Mouse (Mus musculus) neural tube, embryonic 12.5 days (tissue): Measurements from ENCODE around the gene Mitf. TPM values are rescaled to one million over a fixed set of nuclear protein-coding genes. Genes with fewer than 3 reads are reported as not detected.

Experiments
- ATAC-seq: fragments of 200-750 bp; cut with Nextera tagmentation; 2 replicates; pipeline ENCODE4 v1.8.0; 2017; ENCODE audit warnings: low read depth, mild to moderate bottlenecking, moderate TSS enrichment, moderate library complexity; ENCODE audit not compliant: low FRiP score
- H3K27ac ChIP-seq: fragments of 300-500 bp; sonication (generic); 2 replicates; pipeline ENCODE4 v1.5.1; 2016
- H3K27me3 ChIP-seq: fragments of 300-500 bp; sonication (generic); replicated peaks from 2 replicates; pipeline ENCODE4 v1.6.1; 2016; ENCODE audit warnings: mild to moderate bottlenecking
- H3K36me3 ChIP-seq: fragments of 300-500 bp; sonication (generic); 2 replicates; pipeline ENCODE4 v1.6.1; 2016; ENCODE audit warnings: mild to moderate bottlenecking
- H3K4me1 ChIP-seq: fragments of 300-500 bp; sonication (generic); 2 replicates; pipeline ENCODE4 v1.6.1; 2016
- H3K4me2 ChIP-seq: fragments of 300-500 bp; sonication (generic); replicated peaks from 2 replicates; pipeline ENCODE4 v1.6.1; 2016; ENCODE audit warnings: mild to moderate bottlenecking
- H3K4me3 ChIP-seq: fragments of 300-500 bp; sonication (generic); 2 replicates; pipeline ENCODE4 v1.5.1; 2016
- H3K9ac ChIP-seq: fragments of 300-500 bp; sonication (generic); 2 replicates; pipeline ENCODE4 v1.6.1; 2016; ENCODE audit warnings: mild to moderate bottlenecking
- H3K9me3 ChIP-seq: fragments of 300-500 bp; sonication (generic); 2 replicates; pipeline ENCODE4 v1.6.1; 2016; ENCODE audit warnings: mild to moderate bottlenecking
- WGBS: fragments of 180-500 bp; shearing (Covaris S2); methylation state at CpG from one replicate; pipeline ENCODE4 v1.1.7; 2016; 5-methylcytosine and 5-hydroxymethylcytosine counted together
- polyA plus RNA-seq: library from polyadenylated mRNA; unstranded; fragments of >200 nt; fragmentation: Nextera tagmentation; extraction: Ambion mirVana; gene quantifications from 2 replicates; pipeline ENCODE4 v1.2.1, GENCODE M21; 2016

Mitf gene
- polyA plus RNA-seq, 1 experiment from 2014 or later = 0.87 TPM

GRCm38 (mm10) chr6:97887893-97888292, 81.0 kb downstream of the Mitf start:
- WGBS = 92% methylated on average over 4 of the region's 4 CpGs
- H3K4me3 ChIP-seq = no peak overlapping the region
- no peaks in the 10 kb centered on the region for H3K27me3 ChIP-seq
- ATAC-seq = no peak
- H3K9me3 ChIP-seq = no peaks in the 10 kb centered on the region
- H3K27ac ChIP-seq = no peak overlapping the region
- H3K36me3 ChIP-seq = no peaks in the 10 kb centered on the region
- no peaks in the 10 kb centered on the region for H3K4me1 ChIP-seq
- H3K9ac ChIP-seq = no peak overlapping the region
- H3K4me2 ChIP-seq = no peak overlapping the region

GRCm38 (mm10) chr6:97888596-97888995, 81.7 kb downstream of the Mitf start:
- Histone ChIP-seq H3K27me3 (no peaks in the 10 kb centered on the region), H3K4me1 (no peaks in the 10 kb centered on the region), H3K36me3 (no peaks in the 10 kb centered on the region), H3K27ac (no peak overlapping the region), H3K9me3 (no peaks in the 10 kb centered on the region), H3K9ac (no peak overlapping the region), H3K4me3 (no peak overlapping the region), H3K4me2 (no peak overlapping the region)
- no peak for ATAC-seq
- 79% methylated on average over 3 of the region's 3 CpGs for WGBS

- Histone ChIP-seq H3K27me3 (no peaks in the 10 kb centered on the region), H3K9ac (no peak overlapping the region), H3K4me3 (no peak overlapping the region), H3K4me1 (no peaks in the 10 kb centered on the region), H3K36me3 (no peaks in the 10 kb centered on the region), H3K9me3 (no peaks in the 10 kb centered on the region), H3K4me2 (no peak overlapping the region), H3K27ac (no peak overlapping the region)
- ATAC-seq = no peak
- 79% methylated on average over 5 of the region's 5 CpGs for WGBS
These were observed 86.7 kb downstream of the Mitf start for GRCm38 (mm10) chr6:97893546-97893945.

GRCm38 (mm10) chr6:97897191-97897590, 90.3 kb downstream of the Mitf start:
- Histone ChIP-seq H3K36me3 (no peaks in the 10 kb centered on the region), H3K27ac (no peak overlapping the region), H3K4me3 (no peak overlapping the region), H3K9ac (no peak overlapping the region), H3K27me3 (no peaks in the 10 kb centered on the region), H3K9me3 (no peaks in the 10 kb centered on the region), H3K4me2 (no peak overlapping the region), H3K4me1 (no peaks in the 10 kb centered on the region)
- 88% methylated on average over 6 of the region's 6 CpGs for WGBS
- ATAC-seq = no peak

- Histone ChIP-seq H3K27ac (no peak overlapping the region), H3K4me2 (no peak overlapping the region), H3K4me3 (no peak overlapping the region), H3K36me3 (no peaks in the 10 kb centered on the region), H3K27me3 (no peaks in the 10 kb centered on the region), H3K9me3 (no peaks in the 10 kb centered on the region), H3K4me1 (no peaks in the 10 kb centered on the region), H3K9ac (no peak overlapping the region)
- 72% methylated on average over 5 of the region's 5 CpGs for WGBS
- ATAC-seq = no peak
These were observed 91.2 kb downstream of the Mitf start for GRCm38 (mm10) chr6:97898085-97898484.

DNA sequence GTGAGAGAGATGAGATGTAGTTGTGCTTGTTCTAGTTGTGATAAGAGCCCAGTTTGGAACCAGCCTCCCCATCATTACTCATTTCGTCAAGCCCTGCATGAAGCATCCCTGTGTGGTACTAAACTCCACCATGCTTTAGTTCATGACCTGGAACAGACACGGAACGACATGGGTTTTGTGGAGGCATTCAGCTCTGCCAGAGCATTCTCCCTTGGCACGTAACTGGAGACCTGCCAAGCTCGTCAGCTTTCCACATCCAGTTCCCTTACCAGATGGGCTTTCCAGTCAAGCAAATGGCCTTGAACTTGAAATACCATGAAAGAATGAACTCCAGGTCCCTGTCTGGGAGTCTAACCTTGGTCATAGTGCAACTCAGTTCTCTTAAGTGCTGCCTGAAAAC, 94.7 kb downstream of the Mitf start:
- no peak overlapping the region for H3K4me3 ChIP-seq
- no peaks in the 10 kb centered on the region for H3K27me3 ChIP-seq
- no peaks in the 10 kb centered on the region for H3K36me3 ChIP-seq
- H3K27ac ChIP-seq = no peak overlapping the region
- WGBS = 87% methylated on average over 5 of the region's 5 CpGs
- no peak for ATAC-seq
- no peak overlapping the region for H3K9ac ChIP-seq
- no peak overlapping the region for H3K4me2 ChIP-seq
- no peaks in the 10 kb centered on the region for H3K9me3 ChIP-seq
- H3K4me1 ChIP-seq = no peaks in the 10 kb centered on the region

DNA sequence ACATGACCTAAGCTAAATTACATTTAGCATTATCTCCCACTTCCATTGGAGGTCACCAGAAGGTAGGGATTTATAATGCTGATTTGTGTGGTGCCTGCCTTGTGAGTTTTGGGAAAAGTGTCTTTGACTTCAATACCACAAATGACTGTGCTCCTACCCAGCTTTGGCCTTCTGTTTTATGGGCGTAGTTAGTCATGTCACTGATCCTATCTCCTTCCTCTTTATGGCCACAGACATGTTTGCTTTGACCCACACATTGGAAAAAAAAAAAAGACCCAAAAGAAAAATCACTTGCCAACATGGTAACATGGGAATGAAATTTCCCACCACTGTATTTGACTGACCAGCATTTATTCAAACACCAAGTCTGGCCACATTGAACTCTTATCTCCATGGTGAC, 95.4 kb downstream of the Mitf start:
- Histone ChIP-seq H3K4me3 (no peak overlapping the region), H3K4me2 (no peak overlapping the region), H3K4me1 (no peaks in the 10 kb centered on the region), H3K9ac (no peak overlapping the region), H3K27me3 (no peaks in the 10 kb centered on the region), H3K9me3 (no peaks in the 10 kb centered on the region), H3K27ac (no peak overlapping the region), H3K36me3 (no peaks in the 10 kb centered on the region)
- WGBS = 87% methylated on average over 1 of the region's 1 CpGs
- no peak for ATAC-seq

DNA sequence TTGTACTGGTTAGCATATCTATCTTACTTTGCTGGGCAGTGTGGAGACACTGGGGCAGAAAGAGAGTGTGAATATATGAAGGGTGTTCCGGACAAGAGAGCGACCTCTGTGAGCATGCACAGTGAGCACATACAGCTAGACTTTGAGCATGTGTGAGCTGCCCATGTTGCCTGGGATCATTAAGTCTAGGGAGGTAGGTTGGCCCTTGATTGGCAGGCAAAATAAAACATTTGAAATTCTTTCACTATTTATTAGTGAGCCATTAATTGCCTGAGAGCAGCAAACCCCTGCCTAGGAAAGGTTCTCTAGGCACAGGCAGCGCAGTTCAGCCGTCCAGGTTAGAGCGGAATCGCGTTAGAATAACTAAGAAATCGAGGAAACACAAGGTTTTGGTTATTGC, 107.9 kb downstream of the Mitf start:
- WGBS = 93% methylated on average over 8 of the region's 8 CpGs
- Histone ChIP-seq H3K27ac (no peak overlapping the region), H3K36me3 (no peaks in the 10 kb centered on the region), H3K27me3 (no peaks in the 10 kb centered on the region), H3K4me1 (0 out of 2 replicates have a peak, but pooled peaks cover 5% of the 10 kb centered on the region), H3K9ac (no peak overlapping the region), H3K9me3 (no peaks in the 10 kb centered on the region), H3K4me3 (no peak overlapping the region), H3K4me2 (no peak overlapping the region)
- ATAC-seq = no peak

- WGBS = 77% methylated on average over 7 of the region's 7 CpGs
- no peak overlapping the region for H3K4me3 ChIP-seq
- no peaks in the 10 kb centered on the region for H3K9me3 ChIP-seq
- H3K36me3 ChIP-seq = no peaks in the 10 kb centered on the region
- no peak overlapping the region for H3K27ac ChIP-seq
- no peak overlapping the region for H3K4me2 ChIP-seq
- no peak overlapping the region for H3K9ac ChIP-seq
- no peak for ATAC-seq
- H3K4me1 ChIP-seq = 0 out of 2 replicates have a peak, but pooled peaks cover 5% of the 10 kb centered on the region
- H3K27me3 ChIP-seq = no peaks in the 10 kb centered on the region
These were observed 109.6 kb downstream of the Mitf start for GRCm38 (mm10) chr6:97916386-97916903.

DNA sequence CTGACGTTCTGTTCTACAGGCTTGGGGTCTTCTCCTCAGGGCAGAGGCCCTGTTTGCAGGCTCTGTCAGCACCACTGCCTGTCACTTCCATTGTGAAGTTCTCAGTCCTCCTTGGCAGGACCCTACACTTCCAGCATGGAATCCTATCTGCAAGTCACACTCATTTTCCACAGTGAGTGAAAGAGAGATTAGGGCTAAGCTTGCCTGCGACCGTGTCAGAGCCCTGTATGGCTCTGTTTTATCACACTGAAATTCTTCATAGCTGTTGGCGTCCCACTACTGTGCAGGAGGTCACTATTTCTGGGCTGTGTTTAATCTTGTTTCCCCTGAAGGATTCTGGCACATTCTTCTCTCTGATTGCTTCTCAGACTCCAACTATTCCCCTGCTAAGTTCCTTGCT, 111.2 kb downstream of the Mitf start:
- 79% methylated on average over 4 of the region's 4 CpGs for WGBS
- H3K4me3 ChIP-seq = no peak overlapping the region
- H3K9me3 ChIP-seq = no peaks in the 10 kb centered on the region
- ATAC-seq = no peak
- no peak overlapping the region for H3K9ac ChIP-seq
- H3K27ac ChIP-seq = no peak overlapping the region
- no peaks in the 10 kb centered on the region for H3K27me3 ChIP-seq
- no peaks in the 10 kb centered on the region for H3K36me3 ChIP-seq
- H3K4me2 ChIP-seq = no peak overlapping the region
- H3K4me1 ChIP-seq = 0 out of 2 replicates have a peak, but pooled peaks cover 5% of the 10 kb centered on the region

GRCm38 (mm10) chr6:97918481-97918880, 111.6 kb downstream of the Mitf start:
- ATAC-seq = no peak
- Histone ChIP-seq H3K4me1 (0 out of 2 replicates have a peak, but pooled peaks cover 5% of the 10 kb centered on the region), H3K9ac (no peak overlapping the region), H3K36me3 (no peaks in the 10 kb centered on the region), H3K4me3 (no peak overlapping the region), H3K27me3 (no peaks in the 10 kb centered on the region), H3K9me3 (no peaks in the 10 kb centered on the region), H3K4me2 (no peak overlapping the region), H3K27ac (no peak overlapping the region)
- WGBS = 63% methylated on average over 7 of the region's 7 CpGs

GRCm38 (mm10) chr6:97919287-97919686, 112.4 kb downstream of the Mitf start:
- no peak for ATAC-seq
- Histone ChIP-seq H3K4me2 (no peak overlapping the region), H3K27ac (no peak overlapping the region), H3K4me1 (0 out of 2 replicates have a peak, but pooled peaks cover 5% of the 10 kb centered on the region), H3K27me3 (no peaks in the 10 kb centered on the region), H3K9ac (no peak overlapping the region), H3K36me3 (no peaks in the 10 kb centered on the region), H3K4me3 (no peak overlapping the region), H3K9me3 (no peaks in the 10 kb centered on the region)
- 73% methylated on average over 8 of the region's 8 CpGs for WGBS

- Histone ChIP-seq H3K4me2 (no peak overlapping the region), H3K4me1 (0 out of 2 replicates have a peak, but pooled peaks cover 5% of the 10 kb centered on the region), H3K4me3 (no peak overlapping the region), H3K27ac (no peak overlapping the region), H3K36me3 (no peaks in the 10 kb centered on the region), H3K27me3 (no peaks in the 10 kb centered on the region), H3K9me3 (no peaks in the 10 kb centered on the region), H3K9ac (no peak overlapping the region)
- ATAC-seq = no peak
- 91% methylated on average over 6 of the region's 6 CpGs for WGBS
These were observed 114.7 kb downstream of the Mitf start for GRCm38 (mm10) chr6:97921591-97921990.
